Mouse (Mus musculus): ENCODE data around the gene Sdad1. TPM values are rescaled to one million over a fixed set of nuclear protein-coding genes. Genes with fewer than 3 reads are reported as not detected.
"Not testable (repeated sequence)": the region's sequence is repeated elsewhere in the genome, so short reads cannot be mapped to it uniquely, and the experiment has no call there.

Sdad1 gene
- 10 to 100 TPM; 30.5 to 59.4 (median 50.2) TPM for polyA plus RNA-seq (2017; shearing (Covaris generic))

- ATAC-seq, result peak; percentile 96
These were observed at the start of gene Sdad1 for GRCm38 (mm10) chr5:92309681-92310511. TSS of gene Sdad1 (minus strand) at chr5:92310479.

- no peak for ATAC-seq
These were observed 48.6 kb upstream of the Sdad1 start for GRCm38 (mm10) chr5:92358767-92359455.

- ATAC-seq, result no peak
These were observed 47.8 kb upstream of the Sdad1 start for GRCm38 (mm10) chr5:92358033-92358432.

GRCm38 (mm10) chr5:92353517-92353916 is 43.2 kb upstream of the Sdad1 start:
- ATAC-seq, result peak; percentile 77

- ATAC-seq, result not testable (repeated sequence)
These were observed 42.4 kb upstream of the Sdad1 start for GRCm38 (mm10) chr5:92352716-92353115.

GRCm38 (mm10) chr5:92349731-92350130 is 39.5 kb upstream of the Sdad1 start:
- ATAC-seq, result no peak

GRCm38 (mm10) chr5:92348794-92349413 is 38.6 kb upstream of the Sdad1 start, which contains the start of gene Cxcl10:
TSS of gene Cxcl10 (minus strand) at chr5:92348889.
- peak; percentile 90 for ATAC-seq

GRCm38 (mm10) chr5:92345006-92345405 is 34.7 kb upstream of the Sdad1 start:
- ATAC-seq, result no peak

- no peak for ATAC-seq
These were observed 30.3 kb upstream of the Sdad1 start for GRCm38 (mm10) chr5:92340606-92341005.

- ATAC-seq, result peak; percentile 54
These were observed 26.5 kb upstream of the Sdad1 start for GRCm38 (mm10) chr5:92336743-92337142.

GRCm38 (mm10) chr5:92332359-92332840 is 22.1 kb upstream of the Sdad1 start:
- no peak for ATAC-seq

- ATAC-seq, result no peak
These were observed 21.5 kb upstream of the Sdad1 start, which contains the start of gene Art3 for GRCm38 (mm10) chr5:92331635-92332338. TSS of gene Art3 (plus strand) at chr5:92331827.

- ATAC-seq, result no peak
These were observed 20.8 kb upstream of the Sdad1 start for GRCm38 (mm10) chr5:92331122-92331521.

- no peak for ATAC-seq
These were observed 17.6 kb upstream of the Sdad1 start, which contains the start of gene Cxcl9 for GRCm38 (mm10) chr5:92327929-92328328. TSS of gene Cxcl9 (minus strand) at chr5:92328079.

- ATAC-seq, result peak; percentile 67
These were observed 17.1 kb upstream of the Sdad1 start for GRCm38 (mm10) chr5:92327367-92327766.

- ATAC-seq, result no peak
These were observed 13.0 kb upstream of the Sdad1 start for GRCm38 (mm10) chr5:92323264-92323663.

- no peak for ATAC-seq
These were observed 12.3 kb upstream of the Sdad1 start for GRCm38 (mm10) chr5:92322612-92323011.

GRCm38 (mm10) chr5:92321631-92322400 is 11.5 kb upstream of the Sdad1 start:
- ATAC-seq, result no peak

- ATAC-seq, result no peak
These were observed 8.3 kb upstream of the Sdad1 start for GRCm38 (mm10) chr5:92318596-92318995.

- no peak for ATAC-seq
These were observed 7.8 kb upstream of the Sdad1 start for GRCm38 (mm10) chr5:92318119-92318518.

GRCm38 (mm10) chr5:92313776-92314175 is 3.5 kb upstream of the Sdad1 start:
- no peak for ATAC-seq
